Mouse (Mus musculus) erythroblast, embryonic 14.5 days (primary cell): ENCODE data around the gene Gm26566.

Experiments used
- GATA1 ChIP-seq: IDR thresholded peaks from 2 replicates; pipeline ENCODE4 v1.6.1; 2012; ENCODE audit warnings: low read length, inconsistent platforms, mixed read lengths
- TAL1 ChIP-seq: IDR thresholded peaks from 3 replicates; pipeline ENCODE4 v1.6.1; 2012; ENCODE audit warnings: low read length, inconsistent platforms, mixed read lengths

GRCm38 (mm10) chr4:88715059-88715458 is 6.5 kb upstream of the Gm26566 start:
- TF ChIP-seq GATA1 (no peak), TAL1 (no peak)
